Mouse (Mus musculus) CH12.LX (cell line): ENCODE measurements at regions not wholly inside any gene's neighbourhood (a gene's known extent, or its start where the extent isn't known, plus 50 kb on each side); places are given as distances from the start of the nearest gene placed in this dataset.

Source experiments
- DNase-seq: peaks from one replicate; pipeline ENCODE4 v3.0.0-alpha.2; 2013; ENCODE audit errors: extremely low read depth
- H3K27ac ChIP-seq: 2 replicates; pipeline ENCODE4 v1.5.1; 2012; ENCODE audit warnings: low read depth, mild to moderate bottlenecking, control low read depth, moderate library complexity; ENCODE audit not compliant: insufficient read depth
- H3K27me3 ChIP-seq: replicated peaks from 2 replicates; pipeline ENCODE3; 2012; ENCODE audit warnings: inconsistent platforms
- H3K36me3 ChIP-seq, 2 experiments: replicated peaks in 1 of 2; 2 replicates each; pipeline versions ENCODE3 to v1.6.1; 2012; ENCODE audit warnings: inconsistent platforms in 1 of 2, low read length in 1 of 2, mild to moderate bottlenecking in 1 of 2, mixed read lengths in 1 of 2, moderate library complexity in 1 of 2; ENCODE audit not compliant: control insufficient read depth in 1 of 2, insufficient read depth in 1 of 2
- H3K4me1 ChIP-seq, 2 experiments: 2 replicates each; pipeline ENCODE4 v1.6.1; 2012; ENCODE audit warnings: inconsistent platforms in 1 of 2, moderate library complexity in 1 of 2; ENCODE audit not compliant: insufficient read depth in 2 of 2, control insufficient read depth in 1 of 2
- H3K4me2 ChIP-seq: 2 replicates; pipeline ENCODE4 v1.6.1; 2012; ENCODE audit warnings: low read depth, mild to moderate bottlenecking, control low read depth; ENCODE audit not compliant: poor library complexity, insufficient read depth, severe bottlenecking
- H3K4me3 ChIP-seq, 3 experiments: fragments of 150-350 bp in 1 of 3; sonication (generic) in 1 of 3; replicated peaks in 1 of 3; 2 replicates each; pipeline versions ENCODE3 to v1.5.1; 2011 to 2012; ENCODE audit warnings: low read depth in 2 of 3, low read length in 2 of 3, mild to moderate bottlenecking in 2 of 3, moderate library complexity in 2 of 3, control low read depth in 1 of 3, improper control_type of control experiment in 1 of 3, inconsistent platforms in 1 of 3, mixed read lengths in 1 of 3; ENCODE audit not compliant: poor library complexity in 1 of 3
- H3K79me2 ChIP-seq: replicated peaks from 2 replicates; pipeline ENCODE4 v1.6.1; 2012; ENCODE audit warnings: mild to moderate bottlenecking, moderate library complexity; ENCODE audit not compliant: control insufficient read depth, poor library complexity, insufficient read depth, severe bottlenecking; ENCODE audit errors: extremely low read depth
- H3K9ac ChIP-seq: 2 replicates; pipeline ENCODE4 v1.6.1; 2012; ENCODE audit warnings: low read depth, mild to moderate bottlenecking, control low read depth, moderate library complexity; ENCODE audit not compliant: insufficient read depth
- H3K9me3 ChIP-seq: replicated peaks from 2 replicates; pipeline ENCODE3; 2012; ENCODE audit warnings: low read length, inconsistent platforms, mixed read lengths
- CHD2 ChIP-seq: IDR thresholded peaks from 2 replicates; pipeline ENCODE4 v1.6.1; 2011; ENCODE audit warnings: low read length, improper control_type of control experiment
- CTCF ChIP-seq, 2 experiments: IDR thresholded peaks in 1 of 2; conservative IDR thresholded peaks in 1 of 2; 2 replicates each; pipeline ENCODE4 v1.5.1; 2011 to 2012; ENCODE audit warnings: low read depth in 2 of 2, low read length in 2 of 2, improper control_type of control experiment in 1 of 2, inconsistent platforms in 1 of 2, mild to moderate bottlenecking in 1 of 2, moderate library complexity in 1 of 2
- E2F4 ChIP-seq: IDR thresholded peaks from 2 replicates; pipeline ENCODE4 v1.6.1; 2011; ENCODE audit warnings: low read depth, low read length, improper control_type of control experiment; ENCODE audit not compliant: insufficient replicate concordance
- ELF1 ChIP-seq: IDR thresholded peaks from 2 replicates; pipeline ENCODE4 v1.6.1; 2014; ENCODE audit warnings: low read depth, mild to moderate bottlenecking, inconsistent platforms, low read length, improper control_type of control experiment
- ETS1 ChIP-seq: conservative IDR thresholded peaks from 2 replicates; pipeline ENCODE4 v1.6.1; 2012; ENCODE audit warnings: low read depth, mild to moderate bottlenecking, inconsistent platforms, low read length, improper control_type of control experiment, moderate library complexity
- GABPA ChIP-seq: IDR thresholded peaks from 2 replicates; pipeline ENCODE4 v1.6.1; 2012; ENCODE audit warnings: low read depth, low read length, improper control_type of control experiment, inconsistent platforms; ENCODE audit not compliant: insufficient replicate concordance
- HCFC1 ChIP-seq: IDR thresholded peaks from 2 replicates; pipeline ENCODE4 v1.6.1; 2012; ENCODE audit warnings: low read depth, mild to moderate bottlenecking, inconsistent platforms, low read length, improper control_type of control experiment
- IRF4 ChIP-seq: IDR thresholded peaks from 2 replicates; pipeline ENCODE4 v1.6.1; 2014; ENCODE audit warnings: low read depth, mild to moderate bottlenecking, inconsistent platforms, low read length, improper control_type of control experiment
- JUND ChIP-seq: conservative IDR thresholded peaks from 2 replicates; pipeline ENCODE4 v1.6.1; 2011; ENCODE audit warnings: low read depth, low read length, improper control_type of control experiment
- MAFK ChIP-seq: IDR thresholded peaks from 2 replicates; pipeline ENCODE4 v1.6.1; 2011; ENCODE audit warnings: low read length, improper control_type of control experiment; ENCODE audit not compliant: insufficient replicate concordance
- MAX ChIP-seq: IDR thresholded peaks from 2 replicates; pipeline ENCODE4 v1.6.1; 2011; ENCODE audit warnings: low read length, improper control_type of control experiment
- MEF2A ChIP-seq: IDR thresholded peaks from 2 replicates; pipeline ENCODE4 v1.6.1; 2014; ENCODE audit warnings: low read depth, mild to moderate bottlenecking, inconsistent platforms, low read length, improper control_type of control experiment, borderline replicate concordance
- NELFE ChIP-seq: IDR thresholded peaks from 2 replicates; pipeline ENCODE4 v1.6.1; 2011; ENCODE audit warnings: low read depth, low read length, improper control_type of control experiment
- NRF1 ChIP-seq: IDR thresholded peaks from 2 replicates; pipeline ENCODE4 v1.6.1; 2014; ENCODE audit warnings: low read depth, mild to moderate bottlenecking, inconsistent platforms, low read length, improper control_type of control experiment, moderate library complexity
- PAX5 ChIP-seq: IDR thresholded peaks from 2 replicates; pipeline ENCODE4 v1.6.1; 2012; ENCODE audit warnings: low read length, inconsistent platforms, mixed read lengths
- POLR2AphosphoS2 ChIP-seq: IDR thresholded peaks from 2 replicates; pipeline ENCODE4 v1.6.1; 2011; ENCODE audit warnings: low read depth, low read length, improper control_type of control experiment
- RAD21 ChIP-seq: IDR thresholded peaks from 2 replicates; pipeline ENCODE4 v1.6.1; 2011; ENCODE audit warnings: low read depth, mild to moderate bottlenecking, low read length, improper control_type of control experiment, moderate library complexity
- RCOR1 ChIP-seq: conservative IDR thresholded peaks from 2 replicates; pipeline ENCODE4 v1.6.1; 2012; ENCODE audit warnings: low read depth, mild to moderate bottlenecking, inconsistent platforms, low read length, improper control_type of control experiment
- SIN3A ChIP-seq: IDR thresholded peaks from 2 replicates; pipeline ENCODE4 v1.6.1; 2012; ENCODE audit warnings: low read length, improper control_type of control experiment, inconsistent platforms
- SMC3 ChIP-seq: IDR thresholded peaks from 2 replicates; pipeline ENCODE4 v1.6.1; 2011; ENCODE audit warnings: low read depth, low read length, improper control_type of control experiment
- TBP ChIP-seq: conservative IDR thresholded peaks from 2 replicates; pipeline ENCODE4 v1.6.1; 2011; ENCODE audit warnings: low read depth, low read length, improper control_type of control experiment
- UBTF ChIP-seq: IDR thresholded peaks from 2 replicates; pipeline ENCODE4 v1.6.1; 2012; ENCODE audit warnings: low read depth, mild to moderate bottlenecking, inconsistent platforms, low read length, improper control_type of control experiment, moderate library complexity
- ZKSCAN1 ChIP-seq: IDR thresholded peaks from 2 replicates; pipeline ENCODE4 v1.6.1; 2012; ENCODE audit warnings: low read depth, inconsistent platforms, low read length, improper control_type of control experiment, borderline replicate concordance
- dilution Hi-C: fragments of 300-500 bp; cut with MboI; formaldehyde crosslinking; loops from 2 replicates; pipeline ENCODE4 v1.14.3; 2020; ENCODE audit warnings: low sequenced_read_pairs; ENCODE audit not compliant: extremely low pct_unique_long_range_greater_than_20kb, extremely low pct_ligation_motif_present
- in situ Hi-C: fragments of 300-500 bp; cut with MboI; formaldehyde crosslinking; loops from 3 replicates; pipeline ENCODE4 v1.14.3; 2019; ENCODE audit warnings: low sequenced_read_pairs, low pct_ligation_motif_present, low pct_unique_long_range_greater_than_20kb, mixed read lengths

DNA sequence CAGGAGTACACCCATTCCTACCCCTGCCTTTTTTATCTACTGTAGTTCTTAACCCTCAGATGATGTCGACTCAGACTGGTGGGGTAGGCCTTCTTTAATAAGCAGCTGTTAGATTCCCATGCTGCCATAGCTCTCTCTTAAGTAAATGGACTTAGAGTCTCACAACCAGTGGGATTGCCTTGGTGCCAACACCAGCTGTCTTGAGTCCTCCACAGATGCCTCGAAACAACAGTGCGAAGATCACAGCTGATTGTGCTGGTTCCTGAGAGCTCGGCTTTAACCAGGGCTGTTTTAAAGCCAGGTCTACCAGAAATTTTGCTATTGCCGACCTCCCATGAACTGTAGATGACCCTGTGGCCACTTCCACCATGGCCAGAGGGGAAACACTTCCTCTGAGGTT lies 189.4 kb downstream of the Gm12728 start:
- Histone ChIP-seq H3K36me3 (no peaks in the 10 kb centered on the region), H3K4me1 (no peaks in the 10 kb centered on the region), H3K27ac (no peak overlapping the region), H3K27me3 (peaks cover 28% of the 10 kb centered on the region), H3K9me3 (no peaks in the 10 kb centered on the region), H3K9ac (no peak overlapping the region), H3K4me2 (no peak overlapping the region), H3K4me3 (no peak overlapping the region), H3K79me2 (no peaks in the 10 kb centered on the region)
- in situ Hi-C loops, result no loop called here
- TF ChIP-seq PAX5, result no peak
- no peak for TF ChIP-seq IRF4
- no peak for TF ChIP-seq POLR2AphosphoS2
- TF ChIP-seq JUND, result no peak
- TF ChIP-seq TBP, result no peak
- TF ChIP-seq HCFC1, result no peak
- no peak for TF ChIP-seq MEF2A
- no peak for TF ChIP-seq MAFK
- TF ChIP-seq UBTF, result no peak
- dilution Hi-C loops, result no loop called here
- DNase-seq, result no peak

- no peak for TF ChIP-seq ELF1
- in situ Hi-C loops, result no loop called here
- H3K9me3 ChIP-seq, result no peaks in the 10 kb centered on the region
- H3K4me2 ChIP-seq, result no peak overlapping the region
- no peak overlapping the region for H3K4me3 ChIP-seq
- no peaks in the 10 kb centered on the region for H3K79me2 ChIP-seq
- DNase-seq, result no peak
- dilution Hi-C loops, result no loop called here
- H3K4me1 ChIP-seq, result peaks cover 3 to 5% of the 10 kb centered on the region in 2 experiments
- H3K9ac ChIP-seq, result no peak overlapping the region
- H3K27ac ChIP-seq, result no peak overlapping the region
- no peaks in the 10 kb centered on the region for H3K36me3 ChIP-seq
- peaks cover 21% of the 10 kb centered on the region for H3K27me3 ChIP-seq
Observed at GRCm38 (mm10) chr4:105983018-105983417, 193.3 kb downstream of the Gm12728 start.

DNA sequence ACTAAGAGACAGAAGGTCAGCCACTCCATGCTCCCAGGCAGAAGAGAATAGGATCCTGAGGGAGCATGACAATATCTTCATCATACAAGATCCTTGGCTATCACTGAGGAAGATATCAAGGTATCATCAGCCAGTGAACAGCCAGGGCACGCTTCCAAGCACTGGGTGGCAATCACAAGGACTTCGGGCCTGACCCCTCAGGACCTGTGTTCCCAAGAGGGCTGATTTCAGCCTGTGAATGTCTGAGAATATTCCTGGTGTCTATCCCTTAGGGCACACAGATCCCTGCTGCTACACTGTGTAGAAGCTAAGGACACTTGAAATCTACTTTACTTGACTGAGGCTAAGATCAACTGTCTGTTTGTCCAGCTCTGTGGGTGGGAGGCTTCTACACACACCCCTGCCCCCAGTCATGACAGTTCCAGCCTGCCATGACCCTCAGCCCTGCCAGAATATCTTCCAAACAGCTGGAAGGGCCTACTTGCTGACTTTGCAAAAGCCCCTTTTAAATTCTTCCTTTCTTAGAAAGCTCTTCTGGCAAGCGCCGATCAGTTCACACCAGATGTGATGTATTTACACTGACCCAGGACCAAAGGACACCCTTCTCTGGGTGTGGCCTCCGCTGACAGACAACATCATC lies 198.4 kb downstream of the Gm12728 start:
- dilution Hi-C loops, result no loop called here
- TF ChIP-seq GABPA, result no peak
- TF ChIP-seq ETS1, result no peak
- TF ChIP-seq NELFE, result no peak
- no peak for TF ChIP-seq NRF1
- no peak for TF ChIP-seq ZKSCAN1
- no peak for TF ChIP-seq RCOR1
- TF ChIP-seq MAX, result no peak
- no peak for TF ChIP-seq SMC3
- no peak for TF ChIP-seq RAD21
- no peak for TF ChIP-seq SIN3A
- TF ChIP-seq IRF4, result no peak
- TF ChIP-seq CHD2, result no peak
- no peak for TF ChIP-seq MEF2A
- TF ChIP-seq CTCF (conservative IDR thresholded peaks at IDR 0.05 in 1 of 2, IDR thresholded peaks at IDR 0.05 in 1 of 2; ENCODE audit: low read depth in 2 of 2, low read length in 2 of 2), result no peak
- no peak for TF ChIP-seq E2F4

More for the DNA sequence above, 198.4 kb downstream of the Gm12728 start:
- no peak overlapping the region for H3K9ac ChIP-seq
- no peaks in the 10 kb centered on the region for H3K79me2 ChIP-seq
- in situ Hi-C loops, result no loop called here
- no peaks in the 10 kb centered on the region for H3K36me3 ChIP-seq
- no peak overlapping the region for H3K4me2 ChIP-seq
- no peaks in the 10 kb centered on the region for H3K9me3 ChIP-seq
- no peak overlapping the region for H3K27ac ChIP-seq
- no peak overlapping the region for H3K4me3 ChIP-seq
- no peak for DNase-seq
- H3K4me1 ChIP-seq, result peaks cover 3 to 5% of the 10 kb centered on the region in 2 experiments
- H3K27me3 ChIP-seq, result peaks cover 9% of the 10 kb centered on the region
